Mouse (Mus musculus): ENCODE results near the gene Msantd1. TPM values are rescaled to one million over a fixed set of nuclear protein-coding genes. Genes with fewer than 3 reads are reported as not detected.
A peak's percentile ranks its signal among the peaks of the same experiment; 100 is the strongest.

The Msantd1 gene
- polyA plus RNA-seq, 1 experiment from 2014 or later, result 0.55 TPM

DNA sequence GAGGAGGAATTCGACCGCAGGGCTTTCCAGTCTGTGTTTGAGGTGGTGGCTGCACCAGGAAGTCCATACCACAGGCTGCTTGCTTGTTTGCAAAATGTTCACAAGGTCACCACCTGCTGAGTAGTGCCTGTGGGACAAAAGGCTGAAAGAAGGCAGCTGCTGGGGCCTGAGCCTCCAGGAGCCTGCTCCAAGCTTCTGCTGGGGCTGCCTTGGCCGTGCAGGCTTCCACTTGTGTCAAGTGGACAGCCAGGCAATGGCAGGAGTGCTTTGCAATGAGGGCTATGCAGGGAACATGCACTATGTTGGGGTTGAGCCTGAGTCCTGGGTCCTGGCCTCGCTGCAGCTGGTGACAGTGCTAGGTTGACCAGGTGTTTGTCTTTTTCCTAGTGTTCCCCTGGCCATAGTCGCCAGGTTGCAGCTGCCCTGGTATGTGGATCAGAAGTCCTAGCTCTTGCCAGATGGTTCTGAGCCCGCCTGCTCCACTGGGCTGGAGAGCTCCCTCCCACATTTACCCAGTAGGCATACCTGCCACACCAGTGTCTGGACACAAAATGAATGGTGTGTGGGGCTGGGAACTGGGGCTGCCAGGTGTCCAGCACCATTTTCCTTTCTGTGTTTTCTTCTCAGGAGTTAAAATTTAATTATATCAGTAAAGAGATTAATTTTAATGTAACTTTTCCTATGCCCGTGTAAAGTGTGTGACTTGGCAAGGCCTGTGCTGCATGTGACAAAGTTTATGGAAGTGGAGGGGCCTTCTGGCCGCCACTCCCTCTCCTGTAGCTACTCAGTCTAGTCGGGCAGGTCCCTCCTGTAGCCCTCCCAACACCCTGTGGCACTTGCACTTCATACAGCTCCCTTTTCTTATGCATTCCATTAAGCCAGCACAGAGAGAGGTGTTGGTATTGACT, 1.2 kb downstream of the Msantd1 start:
- peak; percentile 68 for ATAC-seq

GRCm38 (mm10) chr5:34909634-34910503, 2.1 kb downstream of the Msantd1 start:
- Histone ChIP-seq H3K36me3 (peaks cover 28% of the 10 kb centered on the region), H3K27ac (no peak overlapping the region), H3K4me1 (replicated peaks) (no peaks in the 10 kb centered on the region), H3K27me3 (replicated peaks) (no peaks in the 10 kb centered on the region), H3K9ac (no peak overlapping the region), H3K9me3 (no peaks in the 10 kb centered on the region), H3K4me3 (replicated peaks) (no peak overlapping the region), H3K4me2 (replicated peaks) (no peak overlapping the region)
- ATAC-seq, result no peak
- 89% methylated on average over 1 of the region's 1 CpGs for WGBS

More for the DNA sequence above, 1.2 kb downstream of the Msantd1 start:
- no peak overlapping the region for H3K4me2 ChIP-seq (replicated peaks)
- H3K4me1 ChIP-seq (replicated peaks), result no peaks in the 10 kb centered on the region
- no peaks in the 10 kb centered on the region for H3K27me3 ChIP-seq (replicated peaks)
- no peaks in the 10 kb centered on the region for H3K9me3 ChIP-seq
- WGBS, result 74% methylated on average over 9 of the region's 9 CpGs
- no peak overlapping the region for H3K9ac ChIP-seq
- peaks cover 37% of the 10 kb centered on the region for H3K36me3 ChIP-seq
- no peak overlapping the region for H3K4me3 ChIP-seq (replicated peaks)
- peak overlapping the region; percentile 60; the same call in 1 of the 2 replicates for H3K27ac ChIP-seq

- H3K9ac ChIP-seq, result no peak overlapping the region
- H3K4me1 ChIP-seq (replicated peaks), result no peaks in the 10 kb centered on the region
- H3K27me3 ChIP-seq (replicated peaks), result no peaks in the 10 kb centered on the region
- 82% methylated on average over 4 of the region's 4 CpGs for WGBS
- no peaks in the 10 kb centered on the region for H3K9me3 ChIP-seq
- no peak for ATAC-seq
- no peak overlapping the region for H3K4me2 ChIP-seq (replicated peaks)
- peaks cover 22% of the 10 kb centered on the region for H3K36me3 ChIP-seq
- no peak overlapping the region for H3K27ac ChIP-seq
- no peak overlapping the region for H3K4me3 ChIP-seq (replicated peaks)
Measured at GRCm38 (mm10) chr5:34910504-34910815, 2.6 kb downstream of the Msantd1 start.

DNA sequence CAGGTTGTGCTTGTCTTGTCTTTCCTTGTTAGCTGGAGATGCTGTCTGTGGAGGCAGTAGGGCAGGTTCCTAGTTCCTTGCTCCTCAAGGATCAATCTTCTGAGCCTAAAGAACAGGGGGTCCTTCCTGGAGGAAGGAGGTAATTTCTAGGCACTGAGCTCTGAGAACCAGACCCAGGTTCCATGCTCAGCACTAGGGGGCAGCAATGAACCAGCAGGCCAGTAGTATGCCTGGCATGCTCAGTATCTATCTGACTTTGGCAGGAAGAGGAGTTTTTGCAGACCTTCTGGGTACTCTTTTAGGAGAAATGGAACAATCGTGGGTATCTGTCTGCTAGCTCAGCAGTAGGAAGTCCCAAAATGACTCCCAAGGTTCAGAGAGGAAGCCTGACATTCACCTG, 8.0 kb downstream of the Msantd1 start:
- no peaks in the 10 kb centered on the region for H3K4me1 ChIP-seq (replicated peaks)

DNA sequence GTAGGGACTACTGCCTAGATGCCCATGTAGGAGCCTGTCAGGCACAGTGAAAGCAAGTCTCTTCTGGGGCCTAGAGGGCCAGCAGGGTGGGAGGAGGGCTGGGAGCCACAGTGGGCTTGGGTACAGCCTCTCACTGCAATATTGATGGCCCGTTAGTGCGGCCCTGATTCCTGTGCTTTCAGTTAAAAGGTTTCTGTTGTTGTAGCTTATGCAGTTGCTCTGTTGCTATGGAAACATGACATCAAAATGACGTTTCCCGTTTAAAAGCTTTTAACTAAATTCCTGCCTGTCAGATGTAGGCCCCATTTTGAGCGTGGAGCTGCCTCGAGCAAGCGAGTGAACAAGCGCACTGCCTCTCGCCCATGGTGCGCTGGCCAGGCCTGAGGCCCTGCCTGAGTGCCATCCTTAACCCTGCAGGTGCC, 9.4 kb downstream of the Msantd1 start:
- Histone ChIP-seq H3K4me3 (replicated peaks) (no peak overlapping the region), H3K36me3 (no peaks in the 10 kb centered on the region), H3K4me2 (replicated peaks) (no peak overlapping the region), H3K4me1 (replicated peaks) (no peaks in the 10 kb centered on the region), H3K27me3 (replicated peaks) (no peaks in the 10 kb centered on the region), H3K9me3 (no peaks in the 10 kb centered on the region), H3K9ac (no peak overlapping the region), H3K27ac (no peak overlapping the region)
- no peak for ATAC-seq
- WGBS, result 64% methylated on average over 10 of the region's 10 CpGs

More for the DNA sequence above, 8.0 kb downstream of the Msantd1 start:
- Histone ChIP-seq H3K4me3 (replicated peaks) (no peak overlapping the region), H3K4me2 (replicated peaks) (no peak overlapping the region), H3K9me3 (no peaks in the 10 kb centered on the region), H3K36me3 (no peaks in the 10 kb centered on the region), H3K27me3 (replicated peaks) (no peaks in the 10 kb centered on the region), H3K9ac (no peak overlapping the region), H3K27ac (no peak overlapping the region)
- ATAC-seq, result peak; percentile 77
- WGBS, result 13% methylated on average over 1 of the region's 1 CpGs

DNA sequence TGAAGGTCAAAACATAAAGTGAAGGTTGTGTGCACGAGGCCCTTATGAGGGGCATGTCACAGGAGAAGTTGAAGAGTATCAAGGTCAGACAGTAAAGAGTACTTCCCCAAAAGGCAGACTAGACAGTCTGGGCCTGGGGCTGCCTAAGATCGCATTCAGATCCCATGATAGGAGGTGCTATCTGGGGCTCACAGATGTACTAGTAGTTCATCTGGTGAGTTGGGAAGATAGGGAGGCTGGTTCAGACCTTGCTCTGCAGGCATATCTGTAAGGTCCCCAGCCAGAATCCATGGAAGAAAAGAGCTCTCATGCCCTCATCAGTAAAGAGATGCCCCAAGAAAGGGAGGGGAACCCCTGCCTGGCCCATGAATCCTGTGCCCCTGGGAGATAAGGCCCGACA, 11.0 kb downstream of the Msantd1 start:
- Histone ChIP-seq H3K9me3 (no peaks in the 10 kb centered on the region), H3K27me3 (replicated peaks) (no peaks in the 10 kb centered on the region), H3K27ac (no peak overlapping the region), H3K9ac (no peak overlapping the region), H3K4me3 (replicated peaks) (no peak overlapping the region), H3K36me3 (0 out of 2 replicates have a peak, but pooled peaks cover 6% of the 10 kb centered on the region), H3K4me1 (replicated peaks) (no peaks in the 10 kb centered on the region), H3K4me2 (replicated peaks) (no peak overlapping the region)
- no peak for ATAC-seq
- WGBS, result 81% methylated on average over 3 of the region's 3 CpGs

- Histone ChIP-seq H3K27ac (no peak overlapping the region), H3K4me3 (replicated peaks) (no peak overlapping the region), H3K9ac (no peak overlapping the region), H3K27me3 (replicated peaks) (no peaks in the 10 kb centered on the region), H3K9me3 (no peaks in the 10 kb centered on the region), H3K4me1 (replicated peaks) (no peaks in the 10 kb centered on the region), H3K4me2 (replicated peaks) (no peak overlapping the region), H3K36me3 (0 out of 2 replicates have a peak, but pooled peaks cover 6% of the 10 kb centered on the region)
- WGBS, result 61% methylated on average over 6 of the region's 6 CpGs
- no peak for ATAC-seq
Measured at GRCm38 (mm10) chr5:34922531-34922930, 14.7 kb downstream of the Msantd1 start.

GRCm38 (mm10) chr5:34923920-34924319, 16.1 kb downstream of the Msantd1 start:
- no peaks in the 10 kb centered on the region for H3K27me3 ChIP-seq (replicated peaks)
- no peak overlapping the region for H3K4me3 ChIP-seq (replicated peaks)
- H3K4me1 ChIP-seq (replicated peaks), result no peaks in the 10 kb centered on the region
- ATAC-seq, result no peak
- H3K4me2 ChIP-seq (replicated peaks), result no peak overlapping the region
- H3K9me3 ChIP-seq, result no peaks in the 10 kb centered on the region
- no peak overlapping the region for H3K27ac ChIP-seq
- H3K9ac ChIP-seq, result no peak overlapping the region
- H3K36me3 ChIP-seq, result 0 out of 2 replicates have a peak, but pooled peaks cover 6% of the 10 kb centered on the region
- 88% methylated on average over 4 of the region's 4 CpGs for WGBS

DNA sequence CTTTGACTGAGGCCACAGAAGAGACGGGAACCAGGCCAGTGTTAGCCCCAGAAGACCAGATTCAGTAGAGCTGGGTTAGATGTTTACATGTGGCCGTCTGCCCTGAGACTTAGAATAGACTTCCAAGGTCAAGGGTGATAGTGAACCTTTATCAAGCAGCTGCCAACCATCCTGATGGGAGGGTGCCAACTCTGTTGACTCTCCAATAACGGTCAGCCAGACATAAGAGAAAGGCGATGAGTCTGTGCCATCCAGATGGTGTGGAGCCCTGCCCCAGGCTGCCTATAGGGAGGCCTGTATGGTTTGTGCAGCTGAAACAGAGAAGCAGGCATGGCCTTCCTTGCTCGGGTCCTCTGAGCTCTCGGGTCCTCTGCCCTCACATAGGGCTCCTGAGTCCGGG, 16.7 kb downstream of the Msantd1 start:
- 79% methylated on average over 7 of the region's 7 CpGs for WGBS
- Histone ChIP-seq H3K4me2 (replicated peaks) (no peak overlapping the region), H3K27ac (no peak overlapping the region), H3K36me3 (0 out of 2 replicates have a peak, but pooled peaks cover 6% of the 10 kb centered on the region), H3K4me3 (replicated peaks) (no peak overlapping the region), H3K4me1 (replicated peaks) (no peaks in the 10 kb centered on the region), H3K9ac (no peak overlapping the region), H3K9me3 (no peaks in the 10 kb centered on the region), H3K27me3 (replicated peaks) (no peaks in the 10 kb centered on the region)
- ATAC-seq, result no peak

GRCm38 (mm10) chr5:34927648-34928047, 19.8 kb downstream of the Msantd1 start:
- no peak for ATAC-seq
- 84% methylated on average over 4 of the region's 4 CpGs for WGBS
- H3K4me2 ChIP-seq (replicated peaks), result no peak overlapping the region
- H3K4me1 ChIP-seq (replicated peaks), result no peaks in the 10 kb centered on the region; the same call in 1 of the 2 replicates
- H3K9me3 ChIP-seq, result no peaks in the 10 kb centered on the region
- H3K9ac ChIP-seq, result no peak overlapping the region
- H3K36me3 ChIP-seq, result 0 out of 2 replicates have a peak, but pooled peaks cover 6% of the 10 kb centered on the region
- no peaks in the 10 kb centered on the region for H3K27me3 ChIP-seq (replicated peaks)
- H3K27ac ChIP-seq, result no peak overlapping the region
- H3K4me3 ChIP-seq (replicated peaks), result no peak overlapping the region

DNA sequence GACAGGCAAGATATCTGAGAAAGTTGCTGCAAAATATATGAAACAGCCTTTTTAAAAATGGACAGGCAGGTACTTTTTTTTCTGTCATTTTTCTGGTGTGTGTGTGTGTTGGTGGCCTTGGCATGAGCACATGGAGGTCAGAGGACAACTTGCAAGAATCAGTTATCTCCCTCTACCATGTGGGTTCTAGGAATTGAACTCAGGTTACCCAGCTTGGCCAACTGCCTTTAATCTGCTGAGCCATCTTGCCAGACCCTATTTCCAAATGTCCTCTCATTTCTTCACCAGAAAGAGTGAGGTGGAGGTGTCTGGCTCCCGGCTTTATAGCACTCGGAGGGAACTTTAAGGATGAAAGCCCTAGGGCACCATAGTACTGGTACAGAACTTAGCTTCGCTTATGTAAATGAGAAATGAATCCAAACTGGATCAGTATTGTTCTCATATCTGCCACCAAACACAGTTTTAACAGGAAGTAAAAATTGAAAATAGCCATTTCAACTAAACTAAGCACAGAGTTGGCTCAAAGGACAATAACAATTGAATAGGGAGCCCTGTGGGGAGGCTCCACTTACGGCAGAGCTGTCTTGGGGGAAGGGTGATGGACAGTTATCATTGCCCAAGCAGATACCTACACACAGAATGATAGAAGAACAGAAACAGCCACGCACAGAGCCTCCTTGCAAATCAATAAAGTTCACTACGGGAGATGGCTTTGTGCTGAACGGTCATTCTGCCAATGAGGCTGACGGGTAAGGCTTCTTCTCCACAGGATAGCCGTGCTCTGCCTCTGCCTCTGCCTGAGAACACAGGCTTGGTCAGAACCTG, 22.6 kb downstream of the Msantd1 start:
- 79% methylated on average over 9 of the region's 9 CpGs for WGBS

More for the DNA sequence above, 22.6 kb downstream of the Msantd1 start:
- no peaks in the 10 kb centered on the region for H3K9me3 ChIP-seq
- H3K4me2 ChIP-seq (replicated peaks), result no peak overlapping the region
- no peaks in the 10 kb centered on the region; the same call in 1 of the 2 replicates for H3K4me1 ChIP-seq (replicated peaks)
- H3K36me3 ChIP-seq, result no peaks in the 10 kb centered on the region
- H3K9ac ChIP-seq, result no peak overlapping the region
- no peak overlapping the region for H3K4me3 ChIP-seq (replicated peaks)
- no peak for ATAC-seq
- no peak overlapping the region for H3K27ac ChIP-seq
- no peaks in the 10 kb centered on the region for H3K27me3 ChIP-seq (replicated peaks)

Measured in intestine, embryonic 15.5 days (tissue).